Mouse (Mus musculus) cerebellum, postnatal 14 days (tissue): ENCODE measurements around the gene Shmt2.
A peak's percentile ranks its signal among the peaks of the same experiment; 100 is the strongest.

Experiments used
- DNase-seq, 2 experiments: peaks; one replicate each; pipeline ENCODE4 v3.0.0; 2021; ENCODE audit warnings: mixed read lengths in 2 of 2

Gene Shmt2

GRCm38 (mm10) chr10:127534036-127534928 lies 12.0 kb upstream of the Shmt2 start, which contains the start of gene Nxph4:
Gene Nxph4 (minus strand): TSS chr10:127534559.
- DNase-seq = peak; percentile 58 to 70

- no peak for DNase-seq
Observed at GRCm38 (mm10) chr10:127531548-127531947, 9.3 kb upstream of the Shmt2 start.

DNA sequence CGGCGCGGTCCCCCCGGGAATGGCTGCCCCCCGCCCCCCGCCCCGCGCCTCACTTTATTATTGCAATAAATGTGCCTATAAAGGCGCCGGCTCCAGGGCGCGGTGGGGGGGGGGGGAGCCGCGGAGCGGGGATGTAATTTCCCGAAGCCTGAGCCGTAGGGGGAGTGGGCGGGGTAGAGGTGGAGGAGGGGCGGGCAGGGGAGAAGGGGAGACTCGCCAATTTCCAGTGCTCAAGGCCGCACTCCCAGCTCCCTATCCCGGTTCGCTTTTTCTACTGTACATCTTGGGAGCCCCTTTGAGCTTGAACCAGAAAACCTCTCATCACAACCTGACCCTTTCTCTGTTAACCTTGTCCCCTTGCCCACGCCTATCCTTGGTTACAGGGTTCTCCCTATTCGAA lies 8.7 kb upstream of the Shmt2 start:
- DNase-seq = no peak

DNA sequence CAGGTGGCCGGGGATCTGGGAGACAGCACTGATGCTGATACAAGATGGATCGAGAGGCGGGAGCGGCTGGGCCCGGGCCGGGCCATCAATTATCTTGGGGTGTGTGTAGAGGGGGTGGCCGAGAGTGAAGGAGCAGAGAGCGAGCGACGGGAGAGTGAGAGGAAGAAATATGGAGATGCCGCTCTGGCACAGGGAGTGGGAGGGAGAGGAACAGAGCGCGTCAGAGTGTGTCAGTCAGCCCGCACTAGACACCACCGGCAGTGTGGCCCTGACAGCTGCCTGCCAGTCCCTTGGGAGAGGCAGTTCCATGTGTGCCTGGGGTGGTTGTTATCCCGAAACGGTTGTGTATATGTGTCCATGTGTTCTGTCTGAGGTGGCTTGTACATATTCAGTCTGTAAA lies 5.2 kb upstream of the Shmt2 start:
- DNase-seq = no peak

GRCm38 (mm10) chr10:127526681-127527080 lies 4.4 kb upstream of the Shmt2 start:
- peak; percentile 77 to 79 for DNase-seq

GRCm38 (mm10) chr10:127526048-127526447 lies 3.8 kb upstream of the Shmt2 start:
- DNase-seq = no peak

- DNase-seq = no peak
Observed at GRCm38 (mm10) chr10:127524646-127525255, 2.5 kb upstream of the Shmt2 start.

- DNase-seq = no peak
Observed at GRCm38 (mm10) chr10:127521611-127522080, 598 bp downstream of the Shmt2 start.

DNA sequence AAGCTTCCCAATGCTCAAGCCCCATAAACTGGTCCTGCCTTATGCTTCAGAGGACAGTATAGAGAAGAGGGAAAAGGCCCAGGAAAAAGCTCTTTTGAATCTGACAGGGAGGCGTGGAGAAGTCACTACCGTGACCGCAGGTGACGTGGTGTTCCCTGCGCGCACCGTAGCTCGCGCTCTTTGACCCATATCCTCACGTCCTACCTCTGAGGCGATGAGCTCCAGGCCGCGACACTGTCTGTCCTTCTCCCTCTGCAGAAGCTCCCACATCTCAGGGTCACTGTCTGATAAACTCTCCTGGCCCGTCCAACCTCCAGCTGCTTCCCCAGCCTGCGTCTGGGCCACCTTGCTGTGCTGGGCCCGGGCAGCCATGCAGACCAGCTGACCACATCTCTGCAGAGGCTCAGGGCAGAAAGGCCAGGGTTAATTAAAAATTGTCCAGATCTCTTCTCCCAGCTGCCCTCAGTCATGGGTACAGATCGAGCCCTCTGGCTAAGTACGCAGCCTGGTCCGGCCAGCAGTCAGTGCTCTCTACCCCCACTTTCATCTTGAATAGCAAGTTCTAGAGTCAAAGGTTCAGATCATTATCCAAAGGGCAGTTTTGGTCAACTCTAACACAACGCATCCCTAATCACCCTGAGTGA lies 1.4 kb downstream of the Shmt2 start:
- no peak for DNase-seq

DNA sequence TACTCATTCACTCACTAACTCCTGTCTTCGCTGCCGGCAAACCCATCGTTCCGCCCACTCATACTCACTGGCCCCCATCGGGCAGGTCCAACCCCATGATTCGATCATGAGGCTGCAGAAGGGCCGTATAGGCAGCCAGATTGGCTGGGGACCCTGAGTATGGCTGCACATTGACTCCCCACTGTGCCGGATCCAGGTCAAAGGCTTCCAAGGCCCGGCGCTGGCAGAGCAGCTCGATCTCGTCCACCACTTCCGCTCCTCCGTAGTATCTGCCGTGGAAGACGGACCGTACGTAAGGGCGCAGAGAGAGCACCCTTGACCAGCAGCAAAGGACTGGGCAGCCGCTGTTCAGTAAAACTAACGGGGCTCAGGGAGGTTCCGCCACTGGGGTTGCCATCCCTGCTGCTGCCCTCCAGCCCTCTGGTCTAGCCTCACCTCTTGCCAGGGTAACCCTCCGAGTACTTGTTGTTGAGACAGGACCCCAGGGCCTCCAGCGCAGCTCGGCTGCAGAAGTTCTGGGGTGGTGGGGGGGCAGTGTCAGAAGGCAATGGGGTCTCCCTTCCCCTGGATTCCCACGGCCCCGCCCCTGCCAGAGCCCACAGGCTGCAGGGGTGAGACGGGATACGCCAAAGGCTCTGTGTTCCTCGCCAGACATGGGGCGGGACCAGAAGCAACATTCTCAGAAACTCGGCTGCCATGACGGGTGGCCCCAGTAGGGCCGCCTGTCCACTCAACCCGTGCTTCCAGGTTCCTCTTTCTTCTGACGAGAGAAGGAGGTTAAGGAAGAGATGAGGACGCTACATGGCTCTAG lies 2.1 kb downstream of the Shmt2 start:
- DNase-seq = no peak

- DNase-seq = peak in 1 of 2 experiments; percentile 57
Observed at GRCm38 (mm10) chr10:127519041-127519701, 3.1 kb downstream of the Shmt2 start.

DNA sequence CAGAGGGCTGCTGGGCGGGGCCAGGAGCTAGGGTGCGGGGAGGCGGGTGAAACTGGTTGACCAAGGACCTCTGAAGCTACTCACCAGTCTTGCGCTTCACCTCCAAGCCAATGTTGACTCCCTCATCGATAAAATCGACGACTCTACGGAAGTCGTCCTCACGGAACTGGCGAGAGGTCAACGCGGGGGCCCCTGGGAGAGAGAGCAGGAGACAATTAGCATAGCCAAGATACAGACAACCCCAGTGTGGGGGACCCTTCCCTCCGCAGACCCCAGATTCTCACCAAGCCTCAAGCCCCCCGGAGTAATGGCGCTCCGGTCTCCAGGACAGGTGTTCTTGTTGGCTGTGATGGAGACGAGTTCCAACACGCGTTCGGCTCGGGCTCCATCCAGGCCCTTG lies 4.3 kb downstream of the Shmt2 start:
- DNase-seq = no peak

- no peak for DNase-seq
Observed at GRCm38 (mm10) chr10:127516576-127517260, 5.5 kb downstream of the Shmt2 start.

- DNase-seq = no peak
Observed at GRCm38 (mm10) chr10:127515983-127516459, 6.2 kb downstream of the Shmt2 start.

DNA sequence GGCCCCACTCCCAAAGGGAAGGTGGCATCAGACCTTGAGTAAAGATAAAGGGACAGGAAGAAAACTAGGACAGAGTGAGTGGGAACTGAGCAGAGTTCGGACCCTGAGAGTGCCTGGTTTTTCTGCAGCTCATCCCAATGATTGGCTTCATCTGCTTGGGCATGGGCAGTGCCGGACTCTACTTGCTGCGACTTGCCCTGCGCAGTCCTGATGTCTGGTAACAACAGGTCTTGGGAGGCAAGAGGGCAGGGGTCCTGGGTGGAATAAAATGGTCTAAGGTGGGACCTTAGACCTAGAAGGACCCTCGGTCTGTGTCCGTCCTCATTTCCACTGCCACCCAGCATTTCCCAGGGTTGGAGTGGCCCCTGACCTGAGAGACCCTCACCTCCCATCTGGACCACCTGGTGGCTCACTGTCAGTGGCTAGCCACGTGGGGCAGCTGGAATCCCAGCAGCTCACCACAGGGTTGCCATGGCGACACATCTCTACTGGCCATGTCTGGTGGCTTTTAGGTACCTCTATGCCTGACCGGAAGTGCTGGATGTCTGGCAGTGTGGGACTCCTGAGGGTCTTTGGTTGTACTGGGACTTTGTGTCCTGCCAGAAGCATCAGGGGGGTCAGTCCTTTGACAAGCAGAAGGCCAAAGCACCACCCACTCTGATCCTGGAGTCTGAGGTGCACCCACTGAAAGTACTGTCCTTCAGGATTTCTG lies 6.8 kb downstream of the Shmt2 start:
- no peak for DNase-seq

DNA sequence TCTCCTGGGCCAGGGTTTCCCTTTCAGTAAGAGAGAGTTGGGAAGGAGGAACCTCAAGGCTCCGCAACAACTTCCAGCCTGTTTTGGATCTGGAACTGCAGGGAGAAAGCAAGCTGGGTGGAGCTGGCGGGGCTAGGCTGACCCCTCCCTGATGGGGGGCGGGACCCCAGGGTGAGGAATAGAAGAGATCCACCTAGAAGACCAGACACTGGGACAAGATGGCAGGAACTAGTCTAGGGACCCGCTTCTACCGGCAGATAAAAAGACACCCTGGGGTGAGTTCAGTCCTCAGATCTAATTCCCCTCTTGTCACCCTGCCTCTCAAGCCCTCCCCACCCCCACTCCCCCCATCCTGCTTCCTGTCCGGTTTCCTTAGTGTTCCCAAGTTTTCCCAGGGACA lies 7.5 kb downstream of the Shmt2 start, which contains the start of gene Ndufa4l2:
Gene Ndufa4l2, plus strand, starts transcription at position 204 of the 400 bp plus-strand sequence.
- DNase-seq = peak in 1 of 2 experiments; percentile 27

GRCm38 (mm10) chr10:127514111-127514698 lies 8.0 kb downstream of the Shmt2 start:
- peak in 1 of 2 experiments; percentile 10 for DNase-seq

GRCm38 (mm10) chr10:127513501-127514091 lies 8.6 kb downstream of the Shmt2 start:
- peak in 1 of 2 experiments; percentile 61 for DNase-seq

DNA sequence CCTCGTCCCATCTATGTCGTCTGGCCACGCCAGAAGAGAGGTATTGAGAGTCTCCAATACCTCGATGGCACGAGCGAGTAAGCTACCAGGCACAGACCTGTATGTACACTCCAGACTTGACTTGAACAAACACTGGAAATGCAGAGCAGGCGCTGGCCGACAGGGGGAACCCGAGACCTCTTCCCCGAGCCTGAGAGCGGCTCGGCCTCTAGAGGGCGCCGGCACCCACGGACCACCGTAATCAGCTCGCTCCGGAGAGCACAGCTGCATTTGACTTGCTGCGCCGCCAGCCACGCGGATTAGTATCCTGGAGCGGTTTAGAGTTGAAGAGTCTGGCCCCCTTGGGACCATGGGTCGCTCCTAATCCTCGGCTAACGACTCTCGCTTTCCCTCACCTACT lies 9.4 kb downstream of the Shmt2 start:
- peak; percentile 98 for DNase-seq

DNA sequence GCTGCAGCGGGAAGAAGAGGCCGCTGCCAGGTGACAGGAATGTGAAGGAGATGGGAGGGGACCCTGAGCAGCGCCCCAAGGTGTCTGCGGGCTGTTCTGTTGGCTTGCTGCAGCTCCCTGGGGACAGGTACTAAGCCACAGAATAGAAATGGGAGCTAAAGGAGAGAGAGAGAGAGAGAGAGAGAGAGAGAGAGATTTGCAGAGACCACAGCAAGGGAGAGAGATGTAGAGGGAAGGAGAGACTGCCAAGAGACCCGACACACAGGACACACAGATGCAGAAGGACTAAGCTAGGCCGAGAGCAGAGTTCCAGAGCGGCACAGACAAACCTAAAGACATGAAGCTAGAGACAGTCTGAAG lies 10.0 kb downstream of the Shmt2 start:
- no peak for DNase-seq
